Mouse (Mus musculus): Measurements from ENCODE around the gene 1700012A03Rik.

- TF ChIP-seq POLR2A (IDR thresholded peaks at IDR 0.05; ENCODE audit: insufficient read depth, low read depth, low read length) (no peak), CTCF (IDR thresholded peaks at IDR 0.05; ENCODE audit: insufficient read depth, low read depth, low read length) (no peak)
These were observed 15.8 kb upstream of the 1700012A03Rik start for GRCm38 (mm10) chr6:32034226-32034625.

All from olfactory bulb, adult 2 months (tissue).